Mouse (Mus musculus) Patski (cell line): ENCODE results near the gene Aim2. TPM values are rescaled to one million over a fixed set of nuclear protein-coding genes. Genes with fewer than 3 reads are reported as not detected.
"Not testable (repeated sequence)": the region's sequence is repeated elsewhere in the genome, so short reads cannot be mapped to it uniquely, and the experiment has no call there.

Experiments
- ATAC-seq: fragments of 100-300 bp; one replicate; pipeline ENCODE4 v1.8.0; 2021
- CTCF ChIA-PET: fragments of 350-600 bp; sonication (Branson Sonifier 250); formaldehyde crosslinking; loops from one replicate; lab custom pipeline; 2022; ENCODE audit warnings: inconsistent platforms; lab: Charles Lee
- POLR2A ChIA-PET: fragments of 350-600 bp; sonication (Branson Sonifier 250); formaldehyde crosslinking; loops from one replicate; lab custom pipeline; 2022; ENCODE audit warnings: antibody characterized with exemption, inconsistent platforms; lab: Charles Lee
- DNase-seq: peaks from one replicate; pipeline ENCODE4 v3.0.0-alpha.2; 2011; ENCODE audit warnings: low read depth, low spot score
- H3K27me3 ChIP-seq: fragments of 371-371 bp; one replicate; pipeline ENCODE4 v1.5.1; 2021
- in situ Hi-C: fragments of 300-500 bp; cut with MboI; formaldehyde crosslinking; loops from 3 replicates; pipeline ENCODE4 v1.11.1; 2018; ENCODE audit warnings: low pct_unique_long_range_greater_than_20kb, mixed read lengths
- polyA plus RNA-seq: library from polyadenylated mRNA; unstranded; gene quantifications from one replicate; pipeline ENCODE4 v1.2.3, GENCODE M21; 2021

The Aim2 gene
- polyA plus RNA-seq, 1 experiment from 2014 or later: 0.13 TPM

- H3K27me3 ChIP-seq, DNase-seq, CTCF ChIA-PET, POLR2A ChIA-PET, ATAC-seq: not testable (repeated sequence)
- in situ Hi-C loops: loop anchor here (5.0 kb wide), 1 partner anchor 111 kb away; no protein-coding TSS in a partner anchor
These were observed 140.8 kb downstream of the Aim2 start for GRCm38 (mm10) chr1:173491483-173491882.

- in situ Hi-C loops, DNase-seq, ATAC-seq, CTCF ChIA-PET, POLR2A ChIA-PET, H3K27me3 ChIP-seq: not testable (repeated sequence)
These were observed 159.9 kb downstream of the Aim2 start for GRCm38 (mm10) chr1:173510595-173510994.

Other genes starting within 250 kb of the Aim2 start
- gene Olfr1408, start 213.5 kb upstream of the Aim2 start, polyA plus RNA-seq: not detected
- not detected for gene Olfr1406, start 160.2 kb upstream of the Aim2 start, polyA plus RNA-seq
- gene Olfr218, start 153.1 kb upstream of the Aim2 start, polyA plus RNA-seq: not detected
- gene Olfr1404, start 138.5 kb upstream of the Aim2 start, polyA plus RNA-seq: not detected
- gene Fcer1a, start 123.7 kb upstream of the Aim2 start, polyA plus RNA-seq: not detected
- gene Olfr418, start 84.9 kb upstream of the Aim2 start, polyA plus RNA-seq: not detected
- gene Mptx2, start 73.1 kb upstream of the Aim2 start, polyA plus RNA-seq: not detected
- not detected for gene Ackr1, start 17.1 kb upstream of the Aim2 start, polyA plus RNA-seq
- not detected for gene Cadm3, start 16.8 kb downstream of the Aim2 start, polyA plus RNA-seq
- not detected for gene Ifi206, start 140.2 kb downstream of the Aim2 start, polyA plus RNA-seq
- gene Ifi214, start 185.1 kb downstream of the Aim2 start, polyA plus RNA-seq: not detected
- gene Ifi213, start 248.4 kb downstream of the Aim2 start, polyA plus RNA-seq: not detected